Mouse (Mus musculus) megakaryocyte, embryonic 14.5 days (primary cell): Measurements from ENCODE around the gene Pald1.

Source experiments
- FLI1 ChIP-seq: IDR thresholded peaks from 2 replicates; pipeline ENCODE4 v1.6.1; 2012; ENCODE audit warnings: low read length, inconsistent platforms, mixed read lengths
- GATA1 ChIP-seq: IDR thresholded peaks from 3 replicates; pipeline ENCODE4 v1.6.1; 2012; ENCODE audit warnings: mixed read lengths, low read length, inconsistent platforms, borderline replicate concordance

DNA sequence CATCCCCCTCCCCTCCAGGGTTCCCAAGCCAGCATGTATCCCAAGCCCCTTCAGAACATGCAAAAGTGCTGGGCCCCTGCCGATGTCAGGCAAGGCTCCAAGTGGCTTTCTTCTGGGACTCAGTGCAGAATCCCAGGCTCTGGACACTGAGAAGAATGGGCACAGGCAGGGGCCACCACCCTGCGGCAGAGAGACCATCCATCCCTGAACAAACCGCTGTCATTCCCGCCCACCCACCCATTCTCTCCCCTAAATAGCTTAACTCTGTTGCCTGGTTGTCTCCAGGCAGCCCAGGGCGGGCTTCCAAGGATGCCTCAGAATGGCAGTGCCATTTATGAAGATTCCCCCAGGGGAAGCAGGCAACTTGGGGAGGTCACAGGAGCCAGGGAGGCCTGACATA, 5.7 kb upstream of the Pald1 start:
- TF ChIP-seq GATA1, result no peak
- TF ChIP-seq FLI1, result no peak
